Mouse (Mus musculus): ENCODE measurements at regions not wholly inside any gene's neighbourhood (a gene's known extent, or its start where the extent isn't known, plus 50 kb on each side); places are given as distances from the start of the nearest gene placed in this dataset.

- no peak for TF ChIP-seq GATA1 (IDR thresholded peaks at IDR 0.05; ENCODE audit: borderline replicate concordance, low read length)
- TF ChIP-seq FLI1 (IDR thresholded peaks at IDR 0.05; ENCODE audit: low read length): no peak
- Histone ChIP-seq H3K27me3 (replicated peaks) (peaks cover 49% of the 10 kb centered on the region), H3K4me1 (peaks cover 28% of the 10 kb centered on the region), H3K9me3 (no peaks in the 10 kb centered on the region), H3K36me3 (replicated peaks; ENCODE audit: low read length) (no peaks in the 10 kb centered on the region), H3K4me3 (replicated peaks) (no peak overlapping the region)
Measured at GRCm38 (mm10) chrX:11893606-11894279, 266.4 kb downstream of the Bcor start.

GRCm38 (mm10) chrX:11894280-11894662 lies 265.9 kb downstream of the Bcor start:
- H3K27me3 ChIP-seq (replicated peaks): peaks cover 50% of the 10 kb centered on the region
- no peak overlapping the region for H3K4me3 ChIP-seq (replicated peaks)
- H3K9me3 ChIP-seq: no peaks in the 10 kb centered on the region
- peaks cover 31% of the 10 kb centered on the region for H3K4me1 ChIP-seq
- TF ChIP-seq FLI1 (IDR thresholded peaks at IDR 0.05; ENCODE audit: low read length) (no peak), GATA1 (IDR thresholded peaks at IDR 0.05; ENCODE audit: borderline replicate concordance, low read length) (no peak)
- H3K36me3 ChIP-seq (replicated peaks; ENCODE audit: low read length): no peaks in the 10 kb centered on the region

- no peaks in the 10 kb centered on the region for H3K36me3 ChIP-seq (replicated peaks; ENCODE audit: low read length)
- no peak overlapping the region for H3K4me3 ChIP-seq (replicated peaks)
- peaks cover 38% of the 10 kb centered on the region for H3K4me1 ChIP-seq
- no peaks in the 10 kb centered on the region for H3K9me3 ChIP-seq
- TF ChIP-seq FLI1 (IDR thresholded peaks at IDR 0.05; ENCODE audit: low read length) (no peak), GATA1 (IDR thresholded peaks at IDR 0.05; ENCODE audit: borderline replicate concordance, low read length) (no peak)
- peaks cover 57% of the 10 kb centered on the region for H3K27me3 ChIP-seq (replicated peaks)
Measured at GRCm38 (mm10) chrX:11895396-11895795, 264.8 kb downstream of the Bcor start.

- Histone ChIP-seq H3K36me3 (replicated peaks; ENCODE audit: low read length) (no peaks in the 10 kb centered on the region), H3K9me3 (no peaks in the 10 kb centered on the region), H3K4me1 (peaks cover 34% of the 10 kb centered on the region), H3K27me3 (replicated peaks) (peaks cover 54% of the 10 kb centered on the region), H3K4me3 (replicated peaks) (no peak overlapping the region)
- TF ChIP-seq GATA1 (IDR thresholded peaks at IDR 0.05; ENCODE audit: borderline replicate concordance, low read length) (no peak), FLI1 (IDR thresholded peaks at IDR 0.05; ENCODE audit: low read length) (no peak)
Measured at GRCm38 (mm10) chrX:11898280-11898679, 261.9 kb downstream of the Bcor start.

GRCm38 (mm10) chrX:11899051-11899450 lies 261.1 kb downstream of the Bcor start:
- no peaks in the 10 kb centered on the region for H3K9me3 ChIP-seq
- TF ChIP-seq GATA1 (IDR thresholded peaks at IDR 0.05; ENCODE audit: borderline replicate concordance, low read length) (no peak), FLI1 (IDR thresholded peaks at IDR 0.05; ENCODE audit: low read length) (no peak)

GRCm38 (mm10) chrX:11899914-11900313 lies 260.2 kb downstream of the Bcor start:
- Histone ChIP-seq H3K36me3 (replicated peaks; ENCODE audit: low read length) (no peaks in the 10 kb centered on the region), H3K9me3 (no peaks in the 10 kb centered on the region), H3K4me1 (peaks cover 36% of the 10 kb centered on the region), H3K4me3 (replicated peaks) (no peak overlapping the region), H3K27me3 (replicated peaks) (peaks cover 63% of the 10 kb centered on the region)
- TF ChIP-seq FLI1 (IDR thresholded peaks at IDR 0.05; ENCODE audit: low read length) (no peak), GATA1 (IDR thresholded peaks at IDR 0.05; ENCODE audit: borderline replicate concordance, low read length) (no peak)

More at GRCm38 (mm10) chrX:11899051-11899450, 261.1 kb downstream of the Bcor start:
- Histone ChIP-seq H3K27me3 (replicated peaks) (peaks cover 60% of the 10 kb centered on the region), H3K36me3 (replicated peaks; ENCODE audit: low read length) (no peaks in the 10 kb centered on the region), H3K4me3 (replicated peaks) (no peak overlapping the region), H3K4me1 (peaks cover 32% of the 10 kb centered on the region)

- Histone ChIP-seq H3K9me3 (no peaks in the 10 kb centered on the region), H3K4me1 (peaks cover 35% of the 10 kb centered on the region), H3K27me3 (replicated peaks) (peaks cover 59% of the 10 kb centered on the region), H3K36me3 (replicated peaks; ENCODE audit: low read length) (no peaks in the 10 kb centered on the region), H3K4me3 (replicated peaks) (no peak overlapping the region)
- TF ChIP-seq FLI1 (IDR thresholded peaks at IDR 0.05; ENCODE audit: low read length): no peak
Measured at GRCm38 (mm10) chrX:11901791-11902190, 258.4 kb downstream of the Bcor start.

- Histone ChIP-seq H3K36me3 (replicated peaks; ENCODE audit: low read length) (no peaks in the 10 kb centered on the region), H3K4me1 (peaks cover 45% of the 10 kb centered on the region), H3K4me3 (replicated peaks) (no peak overlapping the region), H3K9me3 (no peaks in the 10 kb centered on the region), H3K27me3 (replicated peaks) (peaks cover 56% of the 10 kb centered on the region)
- TF ChIP-seq GATA1 (IDR thresholded peaks at IDR 0.05; ENCODE audit: borderline replicate concordance, low read length) (no peak), FLI1 (IDR thresholded peaks at IDR 0.05; ENCODE audit: low read length) (no peak)
Measured at GRCm38 (mm10) chrX:11903116-11903700, 256.9 kb downstream of the Bcor start.

- Histone ChIP-seq H3K4me1 (peaks cover 36% of the 10 kb centered on the region), H3K27me3 (replicated peaks) (peaks cover 47% of the 10 kb centered on the region), H3K9me3 (no peaks in the 10 kb centered on the region), H3K4me3 (replicated peaks) (no peak overlapping the region), H3K36me3 (replicated peaks; ENCODE audit: low read length) (no peaks in the 10 kb centered on the region)
- TF ChIP-seq GATA1 (IDR thresholded peaks at IDR 0.05; ENCODE audit: borderline replicate concordance, low read length) (no peak), FLI1 (IDR thresholded peaks at IDR 0.05; ENCODE audit: low read length) (no peak)
Measured at GRCm38 (mm10) chrX:11905231-11905630, 254.9 kb downstream of the Bcor start.

GRCm38 (mm10) chrX:11907167-11907566 lies 253.0 kb downstream of the Bcor start:
- Histone ChIP-seq H3K36me3 (replicated peaks; ENCODE audit: low read length) (no peaks in the 10 kb centered on the region), H3K9me3 (no peaks in the 10 kb centered on the region), H3K4me1 (peaks cover 35% of the 10 kb centered on the region), H3K27me3 (replicated peaks) (peaks cover 38% of the 10 kb centered on the region), H3K4me3 (replicated peaks) (no peak overlapping the region)
- TF ChIP-seq FLI1 (IDR thresholded peaks at IDR 0.05; ENCODE audit: low read length): no peak
- no peak for TF ChIP-seq GATA1 (IDR thresholded peaks at IDR 0.05; ENCODE audit: borderline replicate concordance, low read length)
